ENCODE assay signal across 17 mouse cellular contexts in the genomic region with DNA sequence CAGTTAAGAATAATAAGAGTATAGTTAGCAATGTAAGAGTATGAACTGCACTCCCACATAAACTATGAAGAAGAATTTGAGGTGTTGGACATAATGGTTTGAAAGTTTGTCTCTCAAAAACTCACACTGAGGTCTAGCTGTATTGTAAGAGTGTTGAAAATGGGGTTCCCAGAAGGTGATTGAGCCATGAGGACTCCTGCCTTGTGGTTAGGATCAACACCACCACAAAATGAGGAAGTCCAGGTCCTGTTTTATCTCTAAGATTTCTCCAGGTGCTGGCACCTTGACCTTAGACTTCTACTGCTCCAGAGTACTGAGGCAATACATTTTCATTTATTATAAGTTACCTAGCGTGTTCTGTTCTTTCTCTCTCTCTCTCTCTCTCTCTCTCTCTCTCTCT.
"Had no signal": no experiment of that assay in that cellular context is flagged by ENCODE, and none has a peak within 500 bp of the region (broad histone marks: within the 10 kb centered on the region; RNA-seq: fewer than 3 reads in every experiment).

No protein-coding gene starts in this region.

- ATAC-seq: hindbrain, embryonic 16.5 days; inflammation-experienced regulatory T-cells, adult 6 months; intestine, embryonic 15.5 days; intestine, postnatal 0 days; liver, embryonic 12.5 days had no signal

- DNase-seq: gastrocnemius, postnatal 14 days; gastrocnemius, postnatal 36 days; heart, adult 2 months; heart, postnatal 10 days; heart, postnatal 4 days; kidney, adult 18-20 months; kidney, adult 8-10 months; kidney, postnatal 10 days; kidney, postnatal 25 days; kidney, postnatal 4 days; layer of hippocampus, adult 9-11 months; layer of hippocampus, postnatal 36 days had no signal
